Mouse (Mus musculus): ENCODE measurements around the gene Nppb.

Nppb gene

GRCm38 (mm10) chr4:147977726-147978125 lies 7.9 kb upstream of the Nppb start:
- no peak for DNase-seq

DNA sequence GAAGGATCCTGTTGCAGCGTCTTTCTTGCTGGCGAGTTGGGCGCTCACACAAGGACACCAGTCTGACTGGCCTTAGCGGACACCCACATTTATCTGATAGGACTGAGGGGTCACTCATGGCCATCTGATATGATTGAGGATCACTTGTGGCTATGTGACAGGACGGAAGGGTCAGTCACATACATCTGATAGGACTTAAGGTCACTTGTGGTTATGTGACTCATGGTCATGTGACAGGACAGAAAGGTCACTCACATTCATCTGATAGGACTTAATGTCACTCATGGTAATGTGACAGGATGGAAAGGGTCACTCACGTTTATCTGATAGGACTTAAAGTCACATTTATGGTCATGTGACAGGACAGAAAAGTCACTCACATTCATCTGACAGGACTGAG lies 7.2 kb upstream of the Nppb start:
- DNase-seq: no peak

DNA sequence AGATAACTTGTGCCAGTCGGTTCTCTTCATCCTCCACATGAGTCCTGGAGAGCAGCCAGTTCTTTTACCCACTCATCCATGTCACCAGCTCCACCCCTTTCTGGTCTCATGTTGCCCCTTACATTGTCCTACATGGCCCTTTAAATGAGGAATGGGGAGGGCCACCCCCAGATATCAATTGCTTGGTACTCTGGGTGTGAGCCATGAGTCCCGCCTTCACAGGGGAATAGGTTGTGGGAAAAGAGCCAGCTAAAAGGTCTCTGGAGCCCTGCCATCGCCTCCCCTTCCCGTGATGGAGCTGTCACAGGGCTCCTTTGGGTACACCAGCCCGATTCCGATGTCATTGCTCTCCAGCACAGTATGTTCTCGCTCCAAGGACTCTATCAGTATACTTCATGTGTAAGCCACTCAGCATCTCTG lies 6.1 kb upstream of the Nppb start:
- no peak for DNase-seq

DNA sequence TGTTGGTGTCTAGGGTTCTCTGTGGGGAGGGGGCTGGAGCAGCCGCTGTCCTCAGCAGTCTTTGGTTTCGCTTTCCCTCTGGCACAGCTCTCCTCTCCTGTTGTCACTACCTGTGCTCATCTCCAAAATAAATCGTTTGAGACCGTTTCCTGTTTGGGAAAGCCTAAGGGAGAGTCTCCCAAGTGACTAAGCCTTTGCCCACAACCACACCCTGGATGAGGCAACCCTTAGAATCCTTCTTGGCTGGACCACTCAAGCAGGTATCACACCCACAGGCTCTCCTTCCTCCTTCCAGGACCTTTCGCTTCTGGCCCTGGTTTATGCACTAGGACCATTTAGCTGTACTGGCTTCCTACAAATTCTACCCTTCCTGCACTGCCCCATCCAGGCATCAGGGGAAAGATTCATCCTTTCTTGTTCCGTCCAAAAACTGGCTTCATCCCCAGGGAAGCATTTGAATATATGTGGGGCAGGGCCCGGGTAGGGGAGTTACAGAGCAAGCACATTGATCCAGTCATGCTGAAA lies 8.0 kb downstream of the Nppb start:
- DNase-seq: no peak

GRCm38 (mm10) chr4:147995311-147995710 lies 9.7 kb downstream of the Nppb start:
- DNase-seq: no peak

- DNase-seq: no peak
These were observed 14.7 kb downstream of the Nppb start, which contains the start of gene Nppa for GRCm38 (mm10) chr4:148000202-148000772. Gene Nppa (plus strand): TSS chr4:148000722.

DNA sequence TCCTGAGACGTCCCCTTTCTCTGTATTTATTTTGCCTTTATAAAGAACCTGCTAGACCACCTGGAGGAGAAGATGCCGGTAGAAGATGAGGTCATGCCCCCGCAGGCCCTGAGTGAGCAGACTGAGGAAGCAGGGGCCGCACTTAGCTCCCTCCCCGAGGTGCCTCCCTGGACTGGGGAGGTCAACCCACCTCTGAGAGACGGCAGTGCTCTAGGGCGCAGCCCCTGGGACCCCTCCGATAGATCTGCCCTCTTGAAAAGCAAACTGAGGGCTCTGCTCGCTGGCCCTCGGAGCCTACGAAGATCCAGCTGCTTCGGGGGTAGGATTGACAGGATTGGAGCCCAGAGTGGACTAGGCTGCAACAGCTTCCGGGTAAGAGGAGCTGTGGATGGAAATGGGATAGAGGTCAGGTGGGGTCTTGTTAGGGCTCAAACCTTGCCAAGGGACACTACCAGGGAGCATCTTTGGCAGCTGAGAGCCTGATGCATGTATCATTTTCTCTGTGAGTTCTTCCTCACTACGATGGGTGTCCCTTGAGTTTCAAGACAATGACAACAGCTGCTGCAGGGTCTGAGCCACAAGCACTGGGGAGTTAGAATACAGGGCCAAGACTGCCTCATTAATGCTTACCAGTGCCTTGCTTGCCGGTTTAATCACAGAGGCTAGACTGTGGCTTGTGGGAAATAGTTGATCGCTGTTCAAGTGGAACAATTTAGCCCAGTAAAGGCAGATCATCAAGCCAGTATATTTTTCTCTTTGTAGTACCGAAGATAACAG lies 15.6 kb downstream of the Nppb start:
- DNase-seq: no peak

GRCm38 (mm10) chr4:148001866-148002265 lies 16.3 kb downstream of the Nppb start:
- no peak for DNase-seq

DNA sequence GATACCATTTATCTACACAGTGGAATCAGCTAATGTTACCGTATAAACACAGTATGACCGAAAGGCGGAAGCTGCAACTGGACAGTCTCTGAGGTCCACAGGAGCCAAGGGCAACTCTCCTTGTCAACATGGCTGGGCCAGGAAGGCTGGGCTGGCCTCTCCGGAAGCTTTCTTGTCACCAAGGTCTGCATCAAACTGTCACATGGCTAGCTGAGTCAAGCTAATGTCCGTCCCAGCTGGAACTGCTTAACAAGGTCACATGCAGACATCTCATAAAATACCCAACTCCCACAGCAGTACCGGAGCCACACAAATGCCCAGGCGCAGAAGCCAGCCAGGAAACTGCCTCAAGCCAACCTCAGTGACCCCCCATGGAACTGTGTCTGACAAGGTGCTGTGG lies 18.8 kb downstream of the Nppb start:
- DNase-seq: no peak

GRCm38 (mm10) chr4:148008412-148008811 lies 22.8 kb downstream of the Nppb start:
- DNase-seq: no peak

- DNase-seq: no peak
These were observed 24.1 kb downstream of the Nppb start for GRCm38 (mm10) chr4:148009641-148010040.

GRCm38 (mm10) chr4:148011332-148011731 lies 25.7 kb downstream of the Nppb start:
- DNase-seq: no peak

DNA sequence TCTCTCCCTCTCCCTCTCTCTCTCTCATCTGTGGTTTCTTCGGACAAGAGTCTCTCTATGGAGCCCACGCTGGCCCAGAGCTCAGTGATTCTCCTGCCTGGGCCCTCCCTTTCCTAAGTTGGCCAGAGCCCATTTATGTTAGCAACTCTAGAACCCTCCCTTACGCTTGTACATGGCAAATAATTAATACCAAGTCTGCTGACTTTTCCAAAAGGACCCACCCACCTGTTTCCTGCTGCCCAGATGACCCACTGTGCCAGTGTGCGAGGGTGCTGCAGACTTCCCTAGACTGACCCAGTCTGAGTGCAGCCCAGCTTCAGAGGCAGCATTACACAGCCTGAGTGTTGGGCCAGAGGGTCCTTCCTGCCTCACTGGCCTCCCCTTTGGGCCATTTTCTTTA lies 26.6 kb downstream of the Nppb start:
- DNase-seq: no peak

DNA sequence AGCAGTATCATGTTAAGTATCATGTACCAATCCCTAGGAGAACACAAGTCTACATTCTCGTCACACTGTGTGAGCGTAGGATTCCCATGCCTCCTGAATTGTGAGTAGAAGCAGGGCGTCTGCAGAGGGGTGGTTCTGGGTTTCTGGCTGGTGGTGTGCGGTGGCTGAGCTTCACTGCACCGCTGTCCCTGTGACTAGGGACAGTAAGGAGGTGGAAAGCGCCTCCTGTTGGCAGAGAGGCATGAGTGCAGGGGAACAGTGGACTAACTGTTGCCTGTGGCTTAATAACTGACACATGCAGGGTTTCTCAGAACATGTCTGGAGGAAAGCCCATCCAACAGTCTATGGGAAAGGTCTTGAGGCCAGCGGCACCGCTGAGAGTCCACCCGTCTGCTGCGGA lies 29.8 kb downstream of the Nppb start:
- DNase-seq: no peak

DNA sequence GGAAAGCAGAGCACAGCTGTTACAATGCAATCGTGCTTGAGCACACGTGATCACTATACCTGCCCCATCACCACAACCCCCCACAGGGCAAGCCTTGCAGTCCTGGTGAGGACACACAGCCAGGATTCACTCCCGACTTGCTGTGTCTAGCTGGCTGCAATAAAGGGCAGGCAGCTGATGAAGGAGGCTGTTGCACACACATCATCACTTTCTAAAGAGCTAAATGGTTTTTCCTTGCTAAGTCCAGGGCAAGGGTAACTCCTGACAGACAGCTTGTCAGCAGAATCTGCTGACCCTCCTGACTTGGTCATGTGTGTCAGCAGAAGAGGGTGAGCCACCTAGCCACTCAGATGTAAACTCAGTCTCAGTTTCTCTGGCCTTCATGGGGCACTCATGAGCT lies 31.4 kb downstream of the Nppb start:
- DNase-seq: no peak

- no peak for DNase-seq
These were observed 32.8 kb downstream of the Nppb start for GRCm38 (mm10) chr4:148018410-148018809.

GRCm38 (mm10) chr4:148024003-148024402 lies 38.4 kb downstream of the Nppb start:
- no peak for DNase-seq

DNA sequence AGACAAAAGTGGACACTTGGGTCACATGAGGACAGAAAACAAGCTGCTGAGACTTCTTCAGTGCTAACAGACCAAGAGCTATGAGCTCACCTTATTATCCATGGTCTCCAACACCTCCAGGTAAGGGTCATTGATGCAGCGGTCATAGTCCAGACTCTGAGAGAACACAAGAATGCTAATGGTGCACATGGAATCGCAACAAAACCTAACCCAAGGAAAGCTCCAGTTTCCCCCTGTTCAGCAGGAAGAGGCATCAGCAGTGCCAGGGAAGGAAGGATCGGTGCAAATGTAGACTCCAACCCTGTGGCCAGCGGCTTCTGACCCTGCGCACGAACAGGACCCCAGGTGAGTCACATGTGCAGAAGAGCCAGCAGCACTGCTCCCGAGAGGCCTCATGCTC lies 43.7 kb downstream of the Nppb start:
- DNase-seq: no peak

GRCm38 (mm10) chr4:148030506-148030905 lies 44.9 kb downstream of the Nppb start:
- DNase-seq: no peak

DNA sequence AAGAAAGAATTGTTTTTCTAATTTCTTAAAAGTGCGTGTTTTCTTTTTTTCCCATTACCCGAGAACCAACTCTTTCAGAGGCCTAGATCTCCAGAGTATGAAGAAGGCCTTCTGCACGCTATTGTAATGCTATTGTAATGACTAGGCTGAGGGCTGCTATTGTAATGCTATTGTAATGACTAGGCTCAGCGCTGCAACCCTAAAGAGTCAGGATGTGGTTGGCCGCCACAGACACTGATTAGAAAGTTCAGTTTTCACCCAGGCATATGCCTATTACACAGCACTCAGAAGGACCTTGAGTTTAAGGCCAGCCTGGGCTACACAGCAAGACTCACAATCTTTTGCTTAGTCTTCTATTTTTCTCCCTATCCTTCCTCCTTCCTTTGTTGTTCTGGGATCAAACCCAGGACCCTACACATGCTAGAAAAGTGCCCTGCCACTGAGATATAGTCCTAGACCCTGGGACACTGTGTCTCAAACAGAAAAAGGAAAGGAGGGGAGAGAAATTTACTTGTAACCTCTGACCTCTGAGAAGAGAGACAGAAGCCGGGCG lies 48.3 kb downstream of the Nppb start:
- DNase-seq: no peak

- no peak for DNase-seq
These were observed 49.9 kb downstream of the Nppb start for GRCm38 (mm10) chr4:148035440-148035839.
